Mouse (Mus musculus) cerebellum, adult 11-12 months (tissue): ENCODE results near the gene Gm28047.

Experiments
- DNase-seq: peaks from one replicate; pipeline ENCODE4 v3.0.0; 2022

Gm28047 gene

DNA sequence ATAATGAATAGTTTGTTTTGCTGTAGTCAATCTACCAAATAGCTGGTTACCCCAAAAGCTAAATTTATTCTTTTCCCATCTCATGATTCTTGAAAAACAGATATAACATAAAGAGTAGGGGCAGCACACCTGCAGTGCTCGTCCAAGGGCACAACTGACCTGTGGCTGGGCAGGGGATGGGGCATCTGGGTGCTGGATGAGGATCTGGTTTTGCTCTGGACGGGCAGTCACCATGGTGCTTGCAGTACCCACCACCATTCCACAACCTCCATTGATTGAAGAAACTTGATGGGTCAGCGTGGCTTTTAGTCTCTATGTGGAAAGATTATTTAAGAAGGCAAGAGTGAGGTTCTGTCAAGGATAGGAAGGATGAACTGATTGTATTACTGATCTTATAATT, 78.6 kb downstream of the Gm28047 start:
- DNase-seq: peak; percentile 62

DNA sequence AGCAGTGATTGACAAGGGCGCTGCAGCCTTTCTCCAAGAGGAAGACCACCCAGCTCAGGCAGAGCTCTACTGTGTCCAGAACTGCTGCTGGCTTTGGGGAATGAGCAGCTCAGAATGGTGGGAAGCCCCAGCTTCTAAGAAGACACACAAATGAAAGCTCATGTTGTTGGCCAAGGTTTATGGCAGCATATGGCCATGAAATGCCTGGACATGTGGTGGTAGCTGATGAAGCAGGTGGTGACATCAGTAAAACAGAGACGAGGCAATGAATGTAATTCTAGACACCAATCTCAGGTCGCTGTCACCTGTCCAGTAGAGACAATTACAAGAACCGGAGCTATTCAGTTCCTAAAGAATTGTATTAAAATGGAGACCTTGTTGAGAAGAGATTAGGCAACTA, 80.1 kb downstream of the Gm28047 start:
- DNase-seq: peak; percentile 97

DNA sequence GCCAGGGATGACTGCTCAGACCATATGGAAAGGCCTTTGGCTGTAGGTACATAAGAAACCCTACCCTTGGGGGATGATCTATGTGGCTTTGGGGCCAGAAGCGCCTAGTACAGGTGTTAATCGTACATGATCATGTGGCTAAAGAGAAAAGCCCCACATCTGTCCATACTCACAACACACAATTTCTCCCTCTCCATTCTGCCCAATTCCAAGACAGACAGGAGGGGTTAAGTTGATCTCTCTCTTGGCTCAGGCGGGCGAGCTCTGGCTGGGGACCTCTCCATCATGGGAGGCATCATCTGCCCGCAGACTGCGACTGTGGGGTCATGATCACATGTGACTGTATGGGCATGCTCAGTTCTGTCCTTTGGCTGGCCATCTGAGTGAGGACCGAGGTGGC, 90.9 kb downstream of the Gm28047 start:
- peak; percentile 29 for DNase-seq

DNA sequence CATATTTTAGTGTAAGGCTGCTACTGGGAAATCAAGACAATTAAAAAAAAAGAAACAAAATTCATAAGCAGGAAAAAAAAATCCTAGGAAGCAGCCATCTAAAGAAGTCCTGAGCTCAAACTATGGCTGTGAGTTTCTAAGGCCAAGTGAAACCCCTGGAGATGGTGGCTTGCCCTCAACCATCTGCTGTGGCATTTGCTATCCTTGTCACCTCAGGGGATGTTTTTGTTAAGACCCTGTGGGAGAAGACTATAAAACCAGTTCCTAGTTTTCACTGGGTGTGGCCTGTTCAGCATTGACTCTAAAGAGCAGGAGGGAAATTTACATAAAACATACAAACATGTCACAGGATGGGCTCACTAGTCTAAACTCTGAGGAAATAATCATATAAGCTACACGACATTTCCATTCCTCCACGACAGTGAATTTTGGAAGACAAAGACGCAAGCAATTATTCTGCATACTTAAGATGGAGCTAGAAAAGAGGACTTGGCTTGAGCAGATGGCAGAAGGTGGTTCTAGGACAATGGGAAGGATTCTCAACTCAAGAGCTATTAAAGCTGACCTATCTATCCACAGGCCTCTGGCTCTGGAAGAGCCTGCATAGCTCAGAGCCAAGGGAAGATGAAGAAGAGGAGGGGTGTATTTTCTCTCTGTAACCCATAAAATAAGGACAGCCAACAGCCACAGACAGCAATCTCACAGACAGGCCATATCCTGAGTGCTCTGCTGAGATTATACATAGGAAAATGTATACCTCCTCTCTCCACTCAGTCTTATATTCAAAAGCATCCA, 92.6 kb downstream of the Gm28047 start:
- DNase-seq: peak; percentile 82

DNA sequence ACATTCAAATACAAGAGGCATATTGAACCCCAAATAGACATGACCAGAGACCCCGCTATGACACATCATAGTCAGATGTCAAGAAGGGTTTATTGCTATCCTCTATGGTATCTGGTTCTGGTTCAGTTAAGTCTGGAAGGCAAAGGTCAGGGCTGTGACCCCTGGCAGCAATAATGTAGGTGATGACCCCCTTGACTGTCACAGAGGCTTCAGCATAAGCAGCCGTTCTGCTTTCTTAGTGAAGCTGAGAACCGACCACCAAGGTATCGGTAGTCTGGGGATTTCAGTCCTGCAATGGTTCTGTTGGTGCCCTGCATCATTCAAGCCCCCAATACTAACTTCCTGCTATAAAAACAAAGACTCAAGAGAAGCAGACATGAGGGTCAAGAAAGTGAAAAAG, 93.3 kb downstream of the Gm28047 start:
- DNase-seq: peak; percentile 28

DNA sequence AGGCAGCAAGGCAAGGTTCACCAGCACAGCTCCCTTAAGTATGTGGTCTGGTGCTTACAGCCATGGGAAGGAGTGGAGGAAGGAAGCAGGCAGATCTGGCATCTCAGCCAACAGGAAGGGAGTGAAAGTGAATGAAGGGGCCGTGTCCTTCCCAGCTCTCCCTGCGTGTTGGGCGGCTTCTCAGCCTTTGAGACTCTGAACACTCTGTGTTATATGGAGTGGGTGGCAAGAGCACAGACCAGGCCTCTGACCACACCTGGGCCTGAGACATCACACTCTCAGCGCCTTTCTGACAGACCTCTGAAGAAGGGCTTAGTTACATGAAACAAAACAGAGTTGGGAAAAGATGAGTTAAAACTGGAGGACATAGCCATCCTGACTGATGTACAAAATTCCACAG, 94.3 kb downstream of the Gm28047 start:
- no peak for DNase-seq

DNA sequence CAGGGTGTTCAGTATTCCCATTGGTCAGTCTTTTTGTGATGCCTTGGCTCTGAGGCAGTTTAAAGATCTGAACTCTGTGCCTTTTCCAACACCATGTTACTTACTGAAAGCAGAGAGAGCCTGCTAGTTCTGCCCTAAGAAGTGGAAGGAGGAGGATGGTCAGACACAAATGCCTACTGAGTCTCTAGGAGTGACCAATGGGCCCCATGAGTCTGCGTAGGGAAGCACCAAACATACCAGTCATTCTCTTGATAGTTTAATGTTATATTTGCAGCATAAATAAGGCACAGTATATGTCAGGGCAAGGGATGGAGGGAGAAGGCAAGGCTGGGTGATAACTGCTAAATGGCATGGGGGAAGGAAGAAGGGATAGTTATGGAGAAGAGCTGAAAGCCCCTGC, 96.5 kb downstream of the Gm28047 start:
- DNase-seq: no peak

DNA sequence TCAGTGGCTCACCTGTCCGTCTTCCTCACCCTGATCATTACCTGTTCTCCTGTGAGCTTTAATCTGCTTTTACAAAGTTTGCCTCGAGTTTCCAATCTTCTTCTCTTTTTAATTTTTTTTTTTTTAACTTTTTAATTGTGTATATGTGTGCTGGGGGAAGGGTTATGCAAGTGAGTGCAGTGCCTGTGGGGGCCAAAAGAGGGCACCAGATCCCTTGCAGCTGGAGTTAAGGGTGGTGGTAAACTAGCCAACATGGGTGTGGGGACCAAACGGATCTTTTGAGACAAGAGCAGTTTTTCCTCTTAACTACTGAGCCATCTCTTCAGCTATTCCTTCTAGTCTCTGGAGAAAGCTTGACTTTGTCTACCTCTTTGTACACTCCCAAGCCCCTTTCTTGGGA, 96.9 kb downstream of the Gm28047 start:
- no peak for DNase-seq

DNA sequence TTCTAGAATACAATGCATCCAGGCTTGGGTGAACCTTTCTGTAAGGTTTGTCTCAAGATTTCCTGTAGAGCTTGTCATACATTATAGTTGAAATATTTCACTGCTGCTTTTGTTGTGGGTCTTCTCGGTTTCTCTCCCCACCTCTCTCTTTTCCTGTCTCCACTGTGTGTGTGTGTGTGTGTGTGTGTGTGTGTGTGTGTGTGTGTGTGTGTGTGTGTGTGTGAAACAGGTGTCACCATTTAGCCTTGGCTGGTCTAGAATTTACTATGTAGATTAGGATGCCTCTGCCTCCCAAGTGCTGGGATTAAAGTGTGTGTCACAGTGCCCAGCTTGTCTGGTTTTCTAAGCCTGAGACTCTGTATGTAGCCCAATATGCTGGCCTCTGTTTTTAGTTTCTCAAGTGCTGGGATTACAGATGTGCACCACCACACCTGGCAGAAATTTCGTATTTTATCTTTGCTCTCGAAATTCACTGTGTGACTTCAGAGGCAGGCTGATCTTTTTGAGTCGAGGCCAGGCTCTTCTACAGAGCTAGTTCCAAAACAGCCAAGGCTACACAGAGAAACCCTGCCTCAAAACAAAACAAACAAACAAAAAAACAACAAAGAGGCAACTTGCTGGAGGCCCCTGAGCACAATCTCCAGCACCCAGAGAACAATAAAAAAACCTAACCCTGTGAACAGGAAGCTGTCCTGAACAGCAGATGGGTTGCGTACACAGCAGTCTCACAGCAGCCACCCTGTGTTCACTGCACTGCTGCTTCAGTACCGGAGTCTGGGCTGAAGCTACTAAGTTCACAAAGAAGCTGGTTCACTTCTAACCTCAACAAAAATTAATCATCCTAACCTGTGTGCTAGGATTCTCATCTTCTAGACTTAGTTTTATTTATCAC, 98.5 kb downstream of the Gm28047 start:
- DNase-seq: no peak

DNA sequence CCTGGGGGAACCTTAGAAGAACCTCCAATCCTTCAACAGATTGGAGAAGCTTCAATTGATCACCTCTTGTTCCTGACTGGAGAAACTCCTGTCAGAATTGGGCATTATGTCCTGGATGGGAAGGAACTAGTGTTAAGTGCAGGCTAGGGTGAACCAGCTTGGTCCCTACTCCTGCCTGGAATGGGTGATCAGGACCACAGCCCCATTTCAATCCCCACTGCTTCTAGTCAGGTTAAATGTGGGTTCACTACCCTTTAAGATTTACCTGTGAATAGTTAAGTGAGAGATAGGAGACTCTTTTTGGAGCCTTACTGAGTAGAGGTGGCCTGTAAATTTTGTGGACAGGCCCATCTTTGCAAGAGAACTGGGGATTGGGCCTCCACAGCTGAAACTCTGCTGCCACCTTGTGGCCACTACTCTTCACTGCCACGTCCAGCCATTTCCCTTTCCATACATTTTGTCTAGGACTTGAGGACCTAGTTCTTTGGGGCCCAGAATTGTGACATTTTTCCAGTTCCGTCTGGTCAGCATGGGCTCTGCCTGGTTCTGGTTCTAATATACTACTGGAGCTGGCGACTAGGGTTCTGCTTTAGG, 99.9 kb downstream of the Gm28047 start, which contains the start of gene Npff:
Npff (minus strand) TSS at position 51 of the 594 bp plus-strand sequence.
- DNase-seq: peak; percentile 81

DNA sequence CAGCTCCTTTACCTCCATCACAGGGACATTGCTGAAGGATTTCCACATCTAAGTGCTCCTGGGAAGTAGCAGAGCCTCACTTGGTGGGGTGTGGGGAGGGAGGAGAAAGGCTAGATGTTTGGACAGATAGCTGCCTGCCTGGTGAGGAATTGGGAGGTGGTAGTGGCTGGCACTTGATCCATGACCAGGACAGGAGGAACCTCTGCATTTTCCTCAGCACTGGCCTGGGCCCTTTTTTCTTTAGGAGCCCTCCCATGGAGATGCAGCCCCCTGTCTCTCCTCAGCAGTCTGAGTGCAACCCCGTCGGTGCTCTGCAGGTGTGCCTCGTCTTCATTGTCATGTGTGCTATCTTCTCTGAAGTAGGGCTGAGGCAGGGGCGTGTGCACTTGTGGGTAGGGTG, 103.4 kb downstream of the Gm28047 start:
- peak; percentile 44 for DNase-seq

DNA sequence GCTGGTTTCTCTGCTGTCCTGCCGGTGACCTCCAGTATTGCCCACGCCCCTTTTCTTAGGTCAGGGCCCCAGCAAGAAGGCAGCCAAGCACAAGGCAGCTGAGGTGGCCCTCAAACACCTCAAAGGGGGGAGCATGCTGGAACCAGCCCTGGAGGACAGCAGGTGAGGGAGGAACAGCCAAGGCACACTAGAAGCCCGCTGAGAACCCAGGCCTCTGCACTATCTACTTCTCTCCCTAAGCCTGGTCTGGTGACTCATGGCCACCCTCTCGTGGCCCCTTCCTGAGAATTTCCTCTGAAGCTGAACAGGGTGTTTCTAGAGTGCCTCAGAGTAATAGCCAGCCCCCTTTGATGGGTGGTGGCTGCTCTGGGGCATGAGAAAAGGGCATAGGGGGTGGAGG, 104.5 kb downstream of the Gm28047 start:
- DNase-seq: peak; percentile 71

DNA sequence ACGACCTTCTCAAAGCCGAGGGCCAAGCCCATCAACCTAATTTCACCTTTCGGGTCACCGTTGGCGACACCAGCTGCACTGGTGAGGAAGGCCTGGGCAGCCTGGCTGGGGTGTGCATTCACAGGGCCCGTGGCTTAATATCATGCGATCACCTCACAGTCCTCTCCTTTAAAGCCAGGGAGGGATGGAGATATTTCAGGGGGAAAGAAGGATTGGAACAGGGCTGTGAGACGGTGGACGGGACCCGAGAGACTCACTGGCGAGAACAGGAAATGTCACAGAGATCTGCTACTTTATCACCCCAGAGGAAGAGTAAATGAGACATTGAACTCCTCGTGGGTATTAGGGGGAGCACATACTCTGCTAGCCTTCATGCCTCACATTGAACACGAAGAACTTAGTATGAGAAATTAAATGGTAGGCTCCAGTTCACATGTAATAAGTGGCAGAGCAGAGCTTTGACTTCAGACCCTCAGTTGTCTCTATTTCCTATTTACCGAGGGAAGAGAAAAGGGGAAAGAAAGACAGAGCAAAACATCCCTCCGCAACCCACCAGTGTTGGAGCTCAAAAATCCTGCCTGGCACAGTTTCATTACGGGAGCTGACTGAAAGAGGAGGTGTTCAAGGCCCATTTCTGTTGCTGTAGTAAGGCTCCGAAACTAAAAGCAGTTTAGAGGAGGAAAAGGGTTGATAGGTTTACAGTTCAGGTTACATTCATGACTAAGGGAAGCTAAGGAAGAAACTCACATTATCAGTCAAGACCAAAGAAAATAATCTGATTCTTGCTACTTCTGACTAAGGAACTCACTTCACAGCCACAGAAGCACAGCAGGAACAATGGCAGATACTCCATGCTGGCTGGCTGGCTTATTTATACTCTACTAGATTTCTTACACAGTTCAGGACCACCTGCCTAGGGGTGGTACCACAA, 105.4 kb downstream of the Gm28047 start:
- DNase-seq: no peak

DNA sequence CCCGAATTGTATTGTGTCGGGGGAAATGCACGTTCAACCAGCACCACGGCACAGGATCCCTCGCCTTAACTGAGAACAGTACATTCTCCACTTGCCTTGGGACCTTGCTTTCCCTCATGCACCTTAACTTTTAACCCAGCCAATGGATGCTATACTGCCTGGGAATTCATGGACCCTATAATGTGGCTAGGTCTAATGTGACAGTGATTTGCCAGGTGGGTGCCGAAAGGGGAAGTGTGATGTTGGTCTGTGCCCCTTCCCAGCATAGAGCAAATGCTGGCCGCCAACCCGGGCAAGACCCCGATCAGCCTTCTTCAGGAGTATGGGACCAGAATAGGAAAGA, 106.0 kb downstream of the Gm28047 start:
- DNase-seq: no peak

DNA sequence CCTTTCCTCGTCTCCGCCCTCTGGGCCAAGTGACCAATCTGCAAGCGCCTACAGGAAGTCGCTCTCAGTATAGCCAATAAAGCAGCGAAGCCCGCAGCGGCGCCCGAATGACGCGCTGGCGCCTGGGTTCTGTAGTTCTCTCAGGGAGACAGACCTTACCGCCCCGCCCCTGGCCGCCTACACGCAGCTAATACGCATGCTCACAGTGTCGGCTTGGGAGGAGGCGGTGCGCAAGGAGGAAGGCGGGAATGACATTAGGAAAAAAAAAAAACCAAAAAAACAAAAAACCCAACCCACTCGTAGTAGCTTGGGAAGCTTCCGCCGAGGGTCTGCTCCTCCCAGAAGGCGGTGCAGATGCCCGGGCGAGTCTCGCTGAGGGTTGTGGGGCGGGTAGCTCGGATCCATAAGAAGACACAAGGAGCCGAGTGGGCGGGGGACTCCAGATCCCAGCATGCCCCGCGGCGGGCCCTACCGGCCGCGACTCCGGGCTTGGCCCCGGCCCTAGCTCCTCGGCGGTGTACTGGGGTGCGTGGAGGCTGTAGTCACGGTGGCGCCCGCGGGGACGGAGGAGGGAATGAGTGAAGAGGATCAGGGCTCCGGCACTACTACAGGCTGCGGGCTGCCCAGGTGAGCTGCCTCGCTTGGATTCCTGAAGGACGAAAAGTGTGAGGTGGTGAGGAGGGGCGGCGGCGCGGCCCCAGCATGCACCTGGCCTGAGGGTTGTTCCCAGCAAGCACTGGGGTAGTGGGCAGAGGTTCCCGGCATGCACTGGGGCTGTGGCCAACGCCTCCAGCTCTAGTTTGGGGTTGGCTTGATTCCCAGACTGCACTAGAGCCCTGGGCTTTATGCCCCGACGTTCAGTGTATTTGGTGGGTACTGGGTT, 106.7 kb downstream of the Gm28047 start, which contains the start of gene Tarbp2:
Tarbp2 (plus strand) TSS at position 217 of the 883 bp plus-strand sequence.
- DNase-seq: peak; percentile 100

DNA sequence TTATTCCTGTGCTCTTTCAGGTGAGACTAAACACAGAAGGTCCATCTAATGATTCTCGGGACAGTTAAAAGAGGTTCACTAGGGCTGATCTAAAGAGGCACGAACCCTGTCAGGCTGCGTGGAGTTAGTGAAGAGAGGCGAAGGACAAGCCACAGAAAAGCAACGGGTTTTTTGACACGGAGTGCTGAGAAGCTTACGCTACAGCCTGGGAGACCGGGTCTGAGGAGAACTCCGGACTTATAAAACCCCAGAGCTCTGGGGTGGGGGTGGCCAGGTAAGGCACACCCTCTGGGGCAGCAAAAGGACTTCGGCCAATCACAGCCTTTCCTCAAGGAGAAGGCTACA, 107.3 kb downstream of the Gm28047 start:
- DNase-seq: no peak

DNA sequence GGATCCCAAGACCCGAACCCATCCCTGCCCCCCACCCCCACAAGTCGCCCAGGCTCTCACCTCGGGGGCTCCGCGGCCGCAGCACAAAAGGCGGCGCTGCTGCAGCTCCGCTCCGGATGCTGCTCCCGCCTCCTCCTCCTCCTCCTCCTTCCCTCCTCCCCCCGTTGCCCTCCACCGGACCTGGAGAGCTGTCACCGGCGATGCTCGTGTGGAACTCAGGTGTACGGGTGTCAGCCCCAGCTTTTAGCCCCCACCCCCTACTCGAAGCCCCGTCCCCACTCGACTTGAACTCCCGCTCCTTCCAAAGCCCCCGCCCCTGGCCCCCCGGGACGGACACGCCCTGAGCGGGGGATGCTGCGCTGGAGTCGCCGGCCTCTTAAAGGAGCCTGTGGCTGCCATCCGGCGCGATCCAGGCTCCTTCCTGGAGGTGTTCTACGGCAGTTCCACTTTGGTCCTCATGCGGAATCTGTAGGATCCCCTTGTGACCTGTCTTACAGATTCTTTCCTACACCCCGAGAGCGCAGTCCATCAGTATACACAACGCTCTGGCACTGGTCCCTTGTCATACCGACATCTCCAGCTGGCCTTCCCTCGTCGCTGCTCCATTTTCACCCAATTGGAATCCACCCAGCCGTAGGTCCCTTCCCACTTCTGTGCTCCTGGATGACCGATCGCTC, 108.0 kb downstream of the Gm28047 start, which contains the start of gene Map3k12:
Map3k12 (minus strand) TSS at position 337 of the 677 bp plus-strand sequence.
- peak; percentile 90 for DNase-seq

DNA sequence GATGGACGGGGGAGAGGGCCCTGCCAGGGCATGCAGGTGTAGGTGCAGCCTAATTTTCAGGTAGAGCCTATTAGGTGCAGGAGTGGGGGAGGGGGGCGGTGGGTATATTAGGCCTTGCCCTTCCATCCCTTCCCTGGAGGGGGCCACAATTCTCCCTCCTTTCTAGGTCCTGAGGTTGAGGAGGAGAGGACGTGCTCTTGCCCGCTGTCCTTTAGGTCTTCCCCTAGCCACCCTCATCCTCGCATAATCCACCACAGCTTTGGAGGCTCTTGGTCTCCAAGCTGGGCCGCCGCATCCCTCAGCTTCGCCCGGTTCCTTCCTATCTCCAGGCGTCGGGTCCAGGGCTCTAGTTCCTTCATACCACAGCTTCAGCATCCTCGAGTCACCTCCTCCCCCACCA, 108.6 kb downstream of the Gm28047 start:
- DNase-seq: peak; percentile 80

DNA sequence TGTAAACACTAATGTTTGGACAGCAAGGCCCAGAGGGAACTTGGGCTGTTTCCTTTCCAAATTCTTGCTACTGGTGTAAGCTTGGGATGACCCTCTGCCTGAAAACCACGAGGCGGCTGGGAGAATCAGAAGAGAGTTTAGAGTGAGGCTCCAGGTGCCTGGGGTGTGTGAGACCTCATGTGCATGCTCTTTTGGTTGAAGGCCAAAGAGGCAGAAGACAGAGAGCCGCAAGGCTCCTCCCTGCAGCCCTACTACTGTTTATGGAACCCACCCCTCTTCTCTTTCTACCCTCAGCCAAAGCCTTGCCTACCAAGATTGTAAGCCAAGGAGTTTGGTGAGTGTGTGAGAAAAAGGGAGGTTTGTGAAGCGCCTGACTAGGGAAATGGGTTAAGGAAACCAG, 109.1 kb downstream of the Gm28047 start:
- DNase-seq: peak; percentile 69

DNA sequence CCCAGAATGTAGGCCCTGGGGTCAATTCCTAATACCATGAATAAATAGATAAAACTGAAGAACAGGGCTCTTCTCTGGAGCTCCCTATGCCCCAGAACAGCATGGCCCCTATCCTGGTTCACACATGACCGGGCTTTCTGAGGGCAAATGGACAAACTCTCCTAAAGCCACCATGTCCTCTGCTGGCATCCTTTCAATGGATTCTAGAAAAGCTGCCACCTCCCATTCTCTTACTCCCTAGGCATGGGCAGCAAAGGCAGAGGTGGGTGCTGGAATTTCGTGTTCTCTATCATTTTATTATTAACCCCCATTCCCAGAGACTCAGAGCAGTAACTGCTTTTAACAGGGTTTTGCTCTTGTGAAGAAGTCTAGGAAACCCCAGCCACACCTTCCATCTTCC, 109.6 kb downstream of the Gm28047 start:
- no peak for DNase-seq

DNA sequence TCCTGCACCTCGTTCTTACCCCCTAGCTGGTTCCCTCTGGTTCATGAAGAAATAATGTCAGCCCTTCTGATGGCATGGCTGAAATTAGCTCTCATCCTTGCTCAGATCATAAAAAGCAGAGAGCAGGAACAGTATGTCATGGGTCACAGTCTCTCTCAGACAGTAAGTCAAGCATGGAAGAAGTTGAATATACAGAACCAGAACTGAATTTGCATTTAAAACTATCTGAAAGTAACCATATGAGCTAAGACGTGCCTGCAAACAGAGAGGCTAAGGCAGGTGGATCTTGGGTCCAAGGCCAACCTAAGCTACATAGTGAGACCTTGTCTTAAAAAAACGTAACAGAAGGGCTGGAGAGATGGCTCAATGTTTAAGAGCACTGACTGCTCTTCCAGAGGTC, 111.9 kb downstream of the Gm28047 start:
- DNase-seq: no peak
